Comparison of ENCODE assay signal across 8 mouse cellular contexts in the genomic region with DNA sequence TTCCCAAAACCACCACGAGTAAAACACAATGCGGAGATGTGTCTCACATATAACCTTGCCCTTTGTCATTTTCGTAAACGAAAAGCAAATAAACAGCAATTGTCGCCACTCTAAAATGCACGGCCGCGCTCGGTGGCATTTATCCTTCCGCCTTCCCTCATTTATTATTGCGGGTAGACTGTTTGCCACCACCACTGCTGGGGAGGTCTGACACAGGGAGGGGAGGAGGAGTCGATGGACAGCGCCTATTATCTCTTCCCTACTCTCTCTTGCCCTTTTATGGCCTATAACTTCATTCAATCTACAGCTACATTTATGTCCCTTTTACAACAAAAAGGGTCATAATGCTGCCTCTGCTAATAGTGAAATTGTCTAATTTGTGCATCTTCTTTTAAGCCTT.
DNase-seq lines count a peak whose midpoint lies in the region; ATAC-seq and TF ChIP-seq lines count a peak whose summit lies in the region.

No protein-coding gene starts in this region.

- peak overlapping the region; percentile 70 for H3K4me2 ChIP-seq in heart, embryonic 13.5 days
- peak overlapping the region; percentile 77 for H3K4me2 ChIP-seq in embryonic facial prominence, embryonic 13.5 days
- H3K4me2 ChIP-seq in intestine, postnatal 0 days (replicated peaks; ENCODE audit: low read depth): peak overlapping the region; percentile 70
- peak overlapping the region; percentile 80 for H3K4me2 ChIP-seq in midbrain, embryonic 16.5 days (ENCODE audit: low read length)

- H3K9me3 ChIP-seq in heart, embryonic 13.5 days: no peaks in the 10 kb centered on the region
- no peaks in the 10 kb centered on the region for H3K9me3 ChIP-seq in embryonic facial prominence, embryonic 13.5 days
- no peaks in the 10 kb centered on the region for H3K9me3 ChIP-seq in intestine, postnatal 0 days (ENCODE audit: control insufficient read depth)
- no peaks in the 10 kb centered on the region for H3K9me3 ChIP-seq in midbrain, embryonic 16.5 days (replicated peaks; ENCODE audit: control insufficient read depth, low read length, poor library complexity, severe bottlenecking)

- peak overlapping the region; percentile 80 for H3K27ac ChIP-seq in heart, embryonic 13.5 days (replicated peaks)
- H3K27ac ChIP-seq in embryonic facial prominence, embryonic 13.5 days: no peak overlapping the region
- H3K27ac ChIP-seq in intestine, postnatal 0 days (ENCODE audit: low read depth, low read length): no peak overlapping the region
- peak overlapping the region; percentile 61; the same call in 1 of the 2 replicates for H3K27ac ChIP-seq in midbrain, embryonic 16.5 days (ENCODE audit: low read length)

- H3K4me3 ChIP-seq in heart, embryonic 13.5 days: peak overlapping the region; percentile 49
- peak overlapping the region; percentile 43 for H3K4me3 ChIP-seq in embryonic facial prominence, embryonic 13.5 days
- H3K4me3 ChIP-seq in intestine, postnatal 0 days (ENCODE audit: low read depth, low read length): peak overlapping the region; percentile 28; the same call in 1 of the 2 replicates
- H3K4me3 ChIP-seq in midbrain, embryonic 16.5 days (ENCODE audit: low read depth, low read length): peak overlapping the region; percentile 42

- H3K27me3 ChIP-seq in heart, embryonic 13.5 days (replicated peaks): no peaks in the 10 kb centered on the region
- H3K27me3 ChIP-seq in embryonic facial prominence, embryonic 13.5 days: peaks cover 4% of the 10 kb centered on the region; the same call in 1 of the 2 replicates
- no peaks in the 10 kb centered on the region for H3K27me3 ChIP-seq in intestine, postnatal 0 days (replicated peaks; ENCODE audit: control insufficient read depth, insufficient read depth, low read length)
- no peaks in the 10 kb centered on the region for H3K27me3 ChIP-seq in midbrain, embryonic 16.5 days (ENCODE audit: control insufficient read depth, insufficient read depth, low read depth, low read length)

- H3K36me3 ChIP-seq in heart, embryonic 13.5 days: no peaks in the 10 kb centered on the region
- H3K36me3 ChIP-seq in embryonic facial prominence, embryonic 13.5 days: no peaks in the 10 kb centered on the region
- no peaks in the 10 kb centered on the region for H3K36me3 ChIP-seq in intestine, postnatal 0 days (ENCODE audit: control insufficient read depth, insufficient read depth)
- no peaks in the 10 kb centered on the region for H3K36me3 ChIP-seq in midbrain, embryonic 16.5 days (ENCODE audit: control insufficient read depth, insufficient read depth, low read length)

- H3K4me1 ChIP-seq in heart, embryonic 13.5 days: peaks cover 13% of the 10 kb centered on the region
- 0 out of 2 replicates have a peak, but pooled peaks cover 14% of the 10 kb centered on the region for H3K4me1 ChIP-seq in embryonic facial prominence, embryonic 13.5 days
- H3K4me1 ChIP-seq in intestine, postnatal 0 days (replicated peaks; ENCODE audit: control insufficient read depth, insufficient read depth, low read length): no peaks in the 10 kb centered on the region
- H3K4me1 ChIP-seq in midbrain, embryonic 16.5 days (ENCODE audit: control insufficient read depth, insufficient read depth, low read length): peaks cover 13% of the 10 kb centered on the region

- no peak for ATAC-seq in heart, embryonic 13.5 days (ENCODE audit: extremely low read depth, insufficient number of reproducible peaks, low FRiP score, low TSS enrichment)
- no peak for ATAC-seq in embryonic facial prominence, embryonic 13.5 days (ENCODE audit: insufficient number of reproducible peaks, insufficient read depth, low FRiP score, low TSS enrichment, low read depth)
- ATAC-seq in intestine, postnatal 0 days: no peak
- peak; percentile 52; the same call in 1 of the 2 replicates for ATAC-seq in midbrain, embryonic 16.5 days
- ATAC-seq in frontal cortex, adult (ENCODE audit: low TSS enrichment): no peak

- no peak for DNase-seq in heart, postnatal 36 days
- no peak for DNase-seq in layer of hippocampus, adult 8-10 months (ENCODE audit: low spot score in 2 of 2)
- no peak for DNase-seq in urinary bladder, postnatal 4 days (ENCODE audit: low spot score in 2 of 2)

- peak overlapping the region; percentile 60 for H3K9ac ChIP-seq in heart, embryonic 13.5 days
- no peak overlapping the region for H3K9ac ChIP-seq in embryonic facial prominence, embryonic 13.5 days
- H3K9ac ChIP-seq in intestine, postnatal 0 days (ENCODE audit: low read depth, low read length): no peak overlapping the region
- no peak overlapping the region; the same call in 1 of the 2 replicates for H3K9ac ChIP-seq in midbrain, embryonic 16.5 days (ENCODE audit: low read depth, low read length)

- intact Hi-C loops in heart, postnatal 36 days (cut with DNase I): loop anchor here (2.0 to 10.0 kb wide), 4 partner anchors 153 to 1150 kb away; partner anchors contain the start of gene Fign

- TF ChIP-seq CTCF in intestine, postnatal 0 days (IDR thresholded peaks at IDR 0.05; ENCODE audit: low read depth): no peak

- 29% methylated on average over 13 of the region's 13 CpGs for WGBS in heart, embryonic 13.5 days
- WGBS in embryonic facial prominence, embryonic 13.5 days: 32% methylated on average over 13 of the region's 13 CpGs
- WGBS in intestine, postnatal 0 days: 24% methylated on average over 13 of the region's 13 CpGs
- WGBS in midbrain, embryonic 16.5 days: 17% methylated on average over 13 of the region's 13 CpGs

Comparison
In these comparisons a context has a peak if more than half of its experiments do, and no peak if none do; other contexts are left out.
1. H3K27ac ChIP-seq: peak in heart, embryonic 13.5 days (single experiment) and midbrain, embryonic 16.5 days (single experiment); none in embryonic facial prominence, embryonic 13.5 days (single experiment) and intestine, postnatal 0 days (single experiment).
2. Peak in every context shown above with its lines, with median percentiles within 50 percentile points of each other: H3K4me2 ChIP-seq and H3K4me3 ChIP-seq.